Mouse (Mus musculus): ENCODE data around the gene Casp9.

Casp9 gene

DNA sequence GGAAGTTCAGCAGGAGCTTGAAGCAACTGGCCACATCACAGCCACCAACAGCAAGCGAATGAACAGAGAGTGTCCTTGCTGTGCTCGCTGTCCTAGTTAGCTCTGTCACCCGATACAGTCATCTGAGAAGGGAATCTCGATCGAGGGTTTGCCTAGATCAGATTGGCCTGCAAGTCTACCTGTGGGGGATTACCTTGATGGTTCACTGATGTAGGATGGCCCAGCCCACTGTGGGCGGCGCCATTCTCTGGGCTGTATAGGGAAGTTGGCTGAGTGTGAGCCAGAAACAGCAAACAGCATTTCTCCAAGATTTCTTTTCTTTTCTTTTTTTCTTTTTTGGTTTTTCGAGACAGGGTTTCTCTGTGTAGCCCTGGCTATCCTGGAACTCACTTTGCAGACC, 71.1 kb downstream of the Casp9 start:
- no peak for DNase-seq (ENCODE audit: low read depth, low spot score)

DNA sequence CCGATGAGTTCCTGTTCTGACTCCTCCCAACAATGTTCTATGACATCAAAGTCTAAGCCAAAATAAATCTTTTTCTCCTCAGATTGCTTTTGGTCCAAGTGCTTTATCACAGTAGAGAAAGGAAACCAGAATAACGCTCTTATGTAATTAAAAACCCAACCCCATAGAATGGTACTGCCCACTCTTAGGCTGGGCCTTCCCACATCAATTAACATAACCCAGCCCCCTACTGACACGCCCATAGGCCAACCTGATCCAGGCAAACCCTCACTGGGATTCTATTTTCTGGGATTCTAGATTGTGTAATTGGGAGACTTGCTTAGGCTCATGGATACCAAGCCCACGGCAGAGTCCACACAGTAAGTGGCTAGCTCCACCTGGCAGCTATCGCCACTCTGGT, 71.6 kb downstream of the Casp9 start:
- DNase-seq (ENCODE audit: low read depth, low spot score), result no peak
